Mouse (Mus musculus) lung, postnatal 0 days (tissue): ENCODE data around the gene Plekhm3.

Experiments
- CTCF ChIP-seq: IDR thresholded peaks from 2 replicates; pipeline ENCODE4 v1.5.1; 2016; ENCODE audit warnings: antibody characterized with exemption, mild to moderate bottlenecking
- EP300 ChIP-seq: IDR thresholded peaks from 2 replicates; pipeline ENCODE4 v1.6.1; 2016; ENCODE audit warnings: antibody characterized with exemption, mild to moderate bottlenecking, control low read depth

GRCm38 (mm10) chr1:64791826-64792225 lies 164.8 kb downstream of the Plekhm3 start:
- TF ChIP-seq CTCF, result no peak
- TF ChIP-seq EP300, result no peak
